Mouse (Mus musculus) thymus, adult 2 months (tissue): ENCODE measurements at regions not wholly inside any gene's neighbourhood (a gene's known extent, or its start where the extent isn't known, plus 50 kb on each side); places are given as distances from the start of the nearest gene placed in this dataset.

Experiments
- CTCF ChIP-seq: fragments of 200-500 bp; IDR thresholded peaks from 2 replicates; pipeline ENCODE4 v1.5.1; 2012; ENCODE audit warnings: mild to moderate bottlenecking, control low read depth, low read length, moderate library complexity, borderline replicate concordance; ENCODE audit not compliant: control insufficient read depth, poor library complexity, insufficient read depth; ENCODE audit errors: extremely low read depth
- POLR2A ChIP-seq: fragments of 200-500 bp; IDR thresholded peaks from 2 replicates; pipeline ENCODE4 v1.6.1; 2012; ENCODE audit warnings: mild to moderate bottlenecking, low read length, control low read depth, moderate library complexity; ENCODE audit not compliant: control insufficient read depth, poor library complexity, insufficient read depth; ENCODE audit errors: extremely low read depth

GRCm38 (mm10) chr12:114059615-114060014 lies 515.9 kb downstream of the Adam6a start:
- no peak for TF ChIP-seq CTCF
- TF ChIP-seq POLR2A: no peak
